ENCODE assay signal across 29 mouse cellular contexts in genomic region chr11:121648166-121648565, GRCm38 (mm10). TPM values are rescaled to one million over a fixed set of nuclear protein-coding genes. Genes with fewer than 3 reads are reported as not detected.
"Had no signal": no experiment of that assay in that cellular context is flagged by ENCODE, and none has a peak within 500 bp of the region (broad histone marks: within the 10 kb centered on the region; RNA-seq: fewer than 3 reads in every experiment).

No protein-coding gene starts in this region.

- DNase-seq: cerebellum, adult 18-20 months; cerebellum, adult 2 months; cerebellum, adult 8-10 months; cerebellum, adult 9-10 months; cerebellum, adult 9-11 months; cerebellum, postnatal 10 days; cerebellum, postnatal 14 days; cerebellum, postnatal 25 days; cerebellum, postnatal 36 days; embryo, embryonic 11 days; forebrain, postnatal 0 days; gastrocnemius, adult 2 months; gastrocnemius, postnatal 10 days; gastrocnemius, postnatal 14 days; gastrocnemius, postnatal 25 days; gastrocnemius, postnatal 36 days; heart, adult 18-20 months; heart, adult 2 months had no signal

- H3K9me3 ChIP-seq: embryonic facial prominence, embryonic 10.5 days; embryonic facial prominence, embryonic 12.5 days; embryonic facial prominence, embryonic 13.5 days; embryonic facial prominence, embryonic 15.5 days; forebrain, embryonic 10.5 days; forebrain, embryonic 12.5 days; forebrain, embryonic 13.5 days; forebrain, embryonic 15.5 days had no signal

- H3K27ac ChIP-seq: embryonic facial prominence, embryonic 10.5 days; embryonic facial prominence, embryonic 12.5 days; embryonic facial prominence, embryonic 13.5 days; embryonic facial prominence, embryonic 15.5 days; forebrain, embryonic 10.5 days; forebrain, embryonic 12.5 days; forebrain, embryonic 13.5 days; forebrain, embryonic 15.5 days; heart, adult 2 months had no signal

- ATAC-seq: forebrain, embryonic 13.5 days; forebrain, embryonic 14.5 days; forebrain, embryonic 15.5 days; forebrain, embryonic 16.5 days; forebrain, postnatal 0 days had no signal

- H3K27me3 ChIP-seq: embryonic facial prominence, embryonic 12.5 days; embryonic facial prominence, embryonic 13.5 days; embryonic facial prominence, embryonic 15.5 days; forebrain, embryonic 12.5 days; forebrain, embryonic 13.5 days; forebrain, embryonic 15.5 days had no signal

- H3K36me3 ChIP-seq: forebrain, embryonic 12.5 days; forebrain, embryonic 15.5 days had no signal

- H3K4me2 ChIP-seq: embryonic facial prominence, embryonic 12.5 days; embryonic facial prominence, embryonic 13.5 days; embryonic facial prominence, embryonic 15.5 days; forebrain, embryonic 12.5 days; forebrain, embryonic 13.5 days; forebrain, embryonic 15.5 days had no signal

- H3K9ac ChIP-seq: embryonic facial prominence, embryonic 12.5 days; embryonic facial prominence, embryonic 15.5 days; forebrain, embryonic 12.5 days; forebrain, embryonic 13.5 days; forebrain, embryonic 15.5 days; forebrain, postnatal 0 days had no signal

- H3K4me3 ChIP-seq: embryonic facial prominence, embryonic 10.5 days; embryonic facial prominence, embryonic 12.5 days; embryonic facial prominence, embryonic 13.5 days; embryonic facial prominence, embryonic 15.5 days; erythroblast, embryonic 14.5 days; forebrain, embryonic 10.5 days; forebrain, embryonic 12.5 days; forebrain, embryonic 13.5 days; forebrain, embryonic 15.5 days; gastrocnemius, adult 2 months; heart, adult 2 months had no signal

- H3K4me1 ChIP-seq: forebrain, embryonic 10.5 days; forebrain, embryonic 12.5 days; forebrain, embryonic 13.5 days; forebrain, embryonic 15.5 days had no signal

RNA-seq across cellular contexts. Expression of gene B3gntl1, which starts 24.8 kb away (rescaled TPM):
- polyA plus RNA-seq: erythroblast, embryonic 14.5 days had no signal
